Mouse (Mus musculus) lung, adult 2 months (tissue): ENCODE measurements around the gene Rnf215.
"Not testable (repeated sequence)": the region's sequence is repeated elsewhere in the genome, so short reads cannot be mapped to it uniquely, and the experiment has no call there.

Experiments used
- CTCF ChIP-seq: fragments of 200-500 bp; IDR thresholded peaks from 2 replicates; pipeline ENCODE4 v1.5.1; 2011; ENCODE audit warnings: mild to moderate bottlenecking, low read length, control low read depth; ENCODE audit not compliant: insufficient read depth
- POLR2A ChIP-seq: fragments of 200-500 bp; IDR thresholded peaks from 2 replicates; pipeline ENCODE4 v1.6.1; 2011; ENCODE audit warnings: low read depth, mild to moderate bottlenecking, control low read depth, low read length, borderline replicate concordance; ENCODE audit errors: extremely low read depth

GRCm38 (mm10) chr11:4128461-4128860 is 6.5 kb upstream of the Rnf215 start:
- not testable (repeated sequence) for TF ChIP-seq POLR2A, CTCF
